1 mouse cellular context compared by ENCODE assay signal in genomic region chr2:30418259-30418658, GRCm38 (mm10).
TF ChIP-seq lines count a peak whose summit lies in the region.

No protein-coding gene starts in this region.

TF ChIP-seq in MEL, 35 proteins besides CTCF, POLR2A, EP300 and RAD21:
- TF ChIP-seq SIN3A (IDR thresholded peaks at IDR 0.05; ENCODE audit: low read length), result no peak
- TF ChIP-seq KAT2A (conservative IDR thresholded peaks at IDR 0.05; ENCODE audit: low read depth, low read length), result no peak
- TF ChIP-seq NRF1 (IDR thresholded peaks at IDR 0.05; ENCODE audit: insufficient read depth, low read depth, low read length, poor library complexity, severe bottlenecking), result no peak
- no peak for TF ChIP-seq CHD2 (IDR thresholded peaks at IDR 0.05; ENCODE audit: low read length)
- TF ChIP-seq SMC3 (IDR thresholded peaks at IDR 0.05; ENCODE audit: low read depth, low read length), result no peak
- TF ChIP-seq MAZ (IDR thresholded peaks at IDR 0.05; ENCODE audit: low read depth, low read length), result no peak
- TF ChIP-seq BHLHE40 (IDR thresholded peaks at IDR 0.05; ENCODE audit: borderline replicate concordance, low read depth, low read length), result no peak
- no peak for TF ChIP-seq UBTF (IDR thresholded peaks at IDR 0.05; ENCODE audit: borderline replicate concordance, insufficient read depth, low read depth, low read length)
- TF ChIP-seq POLR2AphosphoS2 (IDR thresholded peaks at IDR 0.05; ENCODE audit: low read length), result no peak
- TF ChIP-seq ETS1 (IDR thresholded peaks at IDR 0.05; ENCODE audit: low read depth, low read length), result no peak
- TF ChIP-seq GATA1 (IDR thresholded peaks at IDR 0.05; ENCODE audit: low read depth, low read length), result no peak
- no peak for TF ChIP-seq TAL1 (IDR thresholded peaks at IDR 0.05; ENCODE audit: low read length)
- no peak for TF ChIP-seq USF1 (IDR thresholded peaks at IDR 0.05; ENCODE audit: low read depth, low read length)
- no peak for TF ChIP-seq E2F4 (IDR thresholded peaks at IDR 0.05; ENCODE audit: borderline replicate concordance, low read depth, low read length)
- TF ChIP-seq ELF1 (IDR thresholded peaks at IDR 0.05; ENCODE audit: low read depth, low read length), result no peak
- no peak for TF ChIP-seq USF2 (IDR thresholded peaks at IDR 0.05; ENCODE audit: borderline replicate concordance in 1 of 2, insufficient read depth in 1 of 2, low read depth in 1 of 2, low read length in 2 of 2)
- no peak for TF ChIP-seq RCOR1 (IDR thresholded peaks at IDR 0.05; ENCODE audit: low read depth, low read length)
- no peak for TF ChIP-seq TCF12 (IDR thresholded peaks at IDR 0.05; ENCODE audit: low read depth, low read length)
- TF ChIP-seq NELFE (IDR thresholded peaks at IDR 0.05; ENCODE audit: low read depth, low read length), result no peak
- TF ChIP-seq CHD1 (IDR thresholded peaks at IDR 0.05; ENCODE audit: low read depth, low read length), result no peak
TF ChIP-seq in MEL: peak in this region for 0.
